Mouse (Mus musculus) embryonic facial prominence, embryonic 14.5 days (tissue): ENCODE results near the gene Spsb1. TPM values are rescaled to one million over a fixed set of nuclear protein-coding genes. Genes with fewer than 3 reads are reported as not detected.

ENCODE experiments used
- ATAC-seq: fragments of 200-750 bp; cut with Nextera tagmentation; 2 replicates; pipeline ENCODE4 v1.8.0; 2017; ENCODE audit warnings: low read depth, moderate number of reproducible peaks, moderate TSS enrichment
- DNase-seq: peaks from one replicate; pipeline ENCODE4 v3.0.0-alpha.2; 2015; ENCODE audit warnings: low spot score
- H3K27ac ChIP-seq: fragments of 300-500 bp; sonication (generic); replicated peaks from 2 replicates; pipeline ENCODE4 v1.5.1; 2014; ENCODE audit warnings: low read depth, mild to moderate bottlenecking, low read length, moderate library complexity
- H3K27me3 ChIP-seq: fragments of 300-500 bp; sonication (generic); replicated peaks from 2 replicates; pipeline ENCODE4 v1.6.1; 2014; ENCODE audit warnings: low read length; ENCODE audit not compliant: control insufficient read depth, insufficient read depth
- H3K36me3 ChIP-seq: fragments of 300-500 bp; sonication (generic); 2 replicates; pipeline ENCODE4 v1.6.1; 2014; ENCODE audit warnings: low read length, mixed read lengths; ENCODE audit not compliant: control insufficient read depth, insufficient read depth
- H3K4me1 ChIP-seq: fragments of 300-500 bp; sonication (generic); 2 replicates; pipeline ENCODE4 v1.6.1; 2014; ENCODE audit warnings: antibody characterized with exemption, low read length; ENCODE audit not compliant: control insufficient read depth, insufficient read depth
- H3K4me2 ChIP-seq: fragments of 300-500 bp; sonication (generic); 2 replicates; pipeline ENCODE4 v1.6.1; 2014; ENCODE audit warnings: low read depth, mild to moderate bottlenecking, low read length, moderate library complexity, mixed read lengths
- H3K4me3 ChIP-seq: fragments of 300-500 bp; sonication (generic); 2 replicates; pipeline ENCODE4 v1.5.1; 2014; ENCODE audit warnings: low read depth, mild to moderate bottlenecking, low read length
- H3K9ac ChIP-seq: fragments of 300-500 bp; sonication (generic); 2 replicates; pipeline ENCODE4 v1.6.1; 2014; ENCODE audit warnings: low read depth, mild to moderate bottlenecking, low read length, moderate library complexity, mixed read lengths
- H3K9me3 ChIP-seq: fragments of 300-500 bp; sonication (generic); 2 replicates; pipeline ENCODE4 v1.6.1; 2016; ENCODE audit warnings: low read length; ENCODE audit not compliant: control insufficient read depth
- WGBS: fragments of 180-500 bp; shearing (Covaris S2); extraction: QIAGEN DNeasy Blood & Tissue Kit; methylation state at CpG from one replicate; pipeline ENCODE4 v1.1.7; 2014; 5-methylcytosine and 5-hydroxymethylcytosine counted together
- polyA plus RNA-seq: library from polyadenylated mRNA; unstranded; fragments of >200 nt; fragmentation: Nextera tagmentation; extraction: Ambion mirVana; gene quantifications from 2 replicates; pipeline ENCODE4 v1.2.1, GENCODE M21; 2014

Spsb1 gene
- polyA plus RNA-seq, 1 experiment from 2014 or later: 19.6 TPM

- ATAC-seq (no peak), DNase-seq (no peak)
- no peak overlapping the region for H3K4me3 ChIP-seq
- peaks cover 4% of the 10 kb centered on the region; the same call in 1 of the 2 replicates for H3K4me1 ChIP-seq
- no peak overlapping the region for H3K27ac ChIP-seq
- H3K27me3 ChIP-seq: no peaks in the 10 kb centered on the region
- H3K4me2 ChIP-seq: no peak overlapping the region
- 64% methylated on average over 4 of the region's 4 CpGs for WGBS
- no peaks in the 10 kb centered on the region for H3K36me3 ChIP-seq
- no peak overlapping the region for H3K9ac ChIP-seq
- H3K9me3 ChIP-seq: no peaks in the 10 kb centered on the region
These were observed 87.5 kb downstream of the Spsb1 start for GRCm38 (mm10) chr4:149867351-149867750.

- Histone ChIP-seq H3K9ac (no peak overlapping the region), H3K36me3 (no peaks in the 10 kb centered on the region), H3K4me1 (peaks cover 4% of the 10 kb centered on the region; the same call in 1 of the 2 replicates), H3K27ac (no peak overlapping the region), H3K9me3 (no peaks in the 10 kb centered on the region), H3K27me3 (no peaks in the 10 kb centered on the region), H3K4me3 (no peak overlapping the region), H3K4me2 (no peak overlapping the region)
- DNase-seq (no peak), ATAC-seq (no peak)
- WGBS: 64% methylated on average over 4 of the region's 4 CpGs
These were observed 90.4 kb downstream of the Spsb1 start for GRCm38 (mm10) chr4:149864395-149864794.

- ATAC-seq: no peak
- Histone ChIP-seq H3K27me3 (no peaks in the 10 kb centered on the region), H3K36me3 (no peaks in the 10 kb centered on the region), H3K9ac (no peak overlapping the region), H3K4me2 (no peak overlapping the region), H3K27ac (no peak overlapping the region), H3K9me3 (no peaks in the 10 kb centered on the region), H3K4me1 (peaks cover 4% of the 10 kb centered on the region; the same call in 1 of the 2 replicates), H3K4me3 (no peak overlapping the region)
- no peak for DNase-seq
- 86% methylated on average over 9 of the region's 9 CpGs for WGBS
These were observed 91.3 kb downstream of the Spsb1 start for GRCm38 (mm10) chr4:149863522-149863921.

- Histone ChIP-seq H3K9ac (no peak overlapping the region), H3K9me3 (no peaks in the 10 kb centered on the region), H3K4me3 (no peak overlapping the region), H3K27ac (peak overlapping the region; percentile 67; the same call in 1 of the 2 replicates), H3K36me3 (no peaks in the 10 kb centered on the region), H3K4me2 (no peak overlapping the region), H3K4me1 (peaks cover 8% of the 10 kb centered on the region; the same call in 1 of the 2 replicates), H3K27me3 (no peaks in the 10 kb centered on the region)
- DNase-seq: no peak
- no peak for ATAC-seq
- 45% methylated on average over 6 of the region's 6 CpGs for WGBS
These were observed 94.5 kb downstream of the Spsb1 start for GRCm38 (mm10) chr4:149860393-149860792.

GRCm38 (mm10) chr4:149858584-149858983 lies 96.3 kb downstream of the Spsb1 start:
- H3K9me3 ChIP-seq: no peaks in the 10 kb centered on the region
- H3K36me3 ChIP-seq: no peaks in the 10 kb centered on the region
- H3K27ac ChIP-seq: no peak overlapping the region
- 63% methylated on average over 8 of the region's 8 CpGs for WGBS
- no peak overlapping the region for H3K9ac ChIP-seq
- H3K4me3 ChIP-seq: no peak overlapping the region
- ATAC-seq: no peak
- no peak for DNase-seq
- no peak overlapping the region for H3K4me2 ChIP-seq
- no peaks in the 10 kb centered on the region for H3K27me3 ChIP-seq
- H3K4me1 ChIP-seq: peaks cover 20% of the 10 kb centered on the region

GRCm38 (mm10) chr4:149858097-149858496 lies 96.7 kb downstream of the Spsb1 start:
- Histone ChIP-seq H3K9me3 (no peaks in the 10 kb centered on the region), H3K36me3 (no peaks in the 10 kb centered on the region), H3K4me2 (no peak overlapping the region), H3K4me1 (peaks cover 20% of the 10 kb centered on the region), H3K9ac (no peak overlapping the region), H3K27ac (no peak overlapping the region), H3K27me3 (no peaks in the 10 kb centered on the region), H3K4me3 (no peak overlapping the region)
- WGBS: 85% methylated on average over 6 of the region's 6 CpGs
- no peak for DNase-seq
- ATAC-seq: no peak

GRCm38 (mm10) chr4:149857688-149858087 lies 97.2 kb downstream of the Spsb1 start:
- 67% methylated on average over 3 of the region's 3 CpGs for WGBS
- H3K9me3 ChIP-seq: no peaks in the 10 kb centered on the region
- H3K27ac ChIP-seq: no peak overlapping the region
- H3K9ac ChIP-seq: no peak overlapping the region
- DNase-seq: no peak
- H3K4me1 ChIP-seq: peaks cover 20% of the 10 kb centered on the region
- H3K4me3 ChIP-seq: no peak overlapping the region
- no peaks in the 10 kb centered on the region for H3K36me3 ChIP-seq
- no peaks in the 10 kb centered on the region for H3K27me3 ChIP-seq
- no peak overlapping the region for H3K4me2 ChIP-seq
- no peak for ATAC-seq

GRCm38 (mm10) chr4:149855892-149856807 lies 98.7 kb downstream of the Spsb1 start:
- Histone ChIP-seq H3K9ac (0 out of 2 replicates have a peak overlapping the region, but pooled peaks have one; percentile 17), H3K4me2 (0 out of 2 replicates have a peak overlapping the region, but pooled peaks have one; percentile 8), H3K36me3 (no peaks in the 10 kb centered on the region), H3K4me3 (no peak overlapping the region), H3K4me1 (peaks cover 20% of the 10 kb centered on the region), H3K27me3 (no peaks in the 10 kb centered on the region), H3K27ac (peak overlapping the region; percentile 82), H3K9me3 (no peaks in the 10 kb centered on the region)
- ATAC-seq (peak; percentile 65), DNase-seq (peak; percentile 84)
- 26% methylated on average over 19 of the region's 19 CpGs for WGBS
